Mouse (Mus musculus) embryonic fibroblast, embryonic 13.5 days (primary cell): ENCODE data around the gene Mex3d.

ENCODE experiments used
- CTCF ChIP-seq: IDR thresholded peaks from 2 replicates; pipeline ENCODE4 v1.5.1; 2011; ENCODE audit warnings: mild to moderate bottlenecking, control low read depth, low read length, moderate library complexity, borderline replicate concordance; ENCODE audit not compliant: insufficient read depth
- POLR2A ChIP-seq: IDR thresholded peaks from 2 replicates; pipeline ENCODE4 v1.6.1; 2011; ENCODE audit warnings: low read depth, mild to moderate bottlenecking, control low read depth, low read length, moderate library complexity

- TF ChIP-seq CTCF, result no peak
- no peak for TF ChIP-seq POLR2A
These were observed 14.8 kb downstream of the Mex3d start for GRCm38 (mm10) chr10:80372706-80373105.
